Mouse (Mus musculus) stomach, postnatal 0 days (tissue): Measurements from ENCODE around the gene Clec2h. TPM values are rescaled to one million over a fixed set of nuclear protein-coding genes. Genes with fewer than 3 reads are reported as not detected.
"Not testable (repeated sequence)": the region's sequence is repeated elsewhere in the genome, so short reads cannot be mapped to it uniquely, and the experiment has no call there.

Experiments used
- ATAC-seq: fragments of 200-750 bp; cut with Nextera tagmentation; 2 replicates; pipeline ENCODE4 v1.8.0; 2017; ENCODE audit not compliant: low FRiP score, low TSS enrichment
- DNase-seq: peaks from one replicate; pipeline ENCODE4 v3.0.0-alpha.2; 2016; ENCODE audit warnings: low spot score
- H3K27ac ChIP-seq: fragments of 300-500 bp; sonication (generic); replicated peaks from 2 replicates; pipeline ENCODE4 v1.5.1; 2014; ENCODE audit warnings: mild to moderate bottlenecking, control low read depth
- H3K27me3 ChIP-seq: fragments of 300-500 bp; sonication (generic); 2 replicates; pipeline ENCODE4 v1.6.1; 2014; ENCODE audit warnings: low read length; ENCODE audit not compliant: control insufficient read depth, insufficient read depth
- H3K36me3 ChIP-seq: fragments of 300-500 bp; sonication (generic); 2 replicates; pipeline ENCODE4 v1.6.1; 2014; ENCODE audit warnings: low read length, mixed read lengths; ENCODE audit not compliant: control insufficient read depth, insufficient read depth
- H3K4me1 ChIP-seq: fragments of 300-500 bp; sonication (generic); replicated peaks from 2 replicates; pipeline ENCODE4 v1.6.1; 2014; ENCODE audit warnings: antibody characterized with exemption; ENCODE audit not compliant: control insufficient read depth, insufficient read depth
- H3K4me2 ChIP-seq: fragments of 300-500 bp; sonication (generic); replicated peaks from 2 replicates; pipeline ENCODE4 v1.6.1; 2014; ENCODE audit warnings: low read depth, mild to moderate bottlenecking, control low read depth, moderate library complexity
- H3K4me3 ChIP-seq: fragments of 300-500 bp; sonication (generic); 2 replicates; pipeline ENCODE4 v1.5.1; 2014; ENCODE audit warnings: low read depth, low read length, control low read depth
- H3K9ac ChIP-seq: fragments of 300-500 bp; sonication (generic); 2 replicates; pipeline ENCODE4 v1.6.1; 2014; ENCODE audit warnings: mild to moderate bottlenecking, low read length, control low read depth, mixed read lengths
- H3K9me3 ChIP-seq: fragments of 300-500 bp; sonication (generic); 2 replicates; pipeline ENCODE4 v1.6.1; 2016; ENCODE audit warnings: low read length; ENCODE audit not compliant: control insufficient read depth
- CTCF ChIP-seq: IDR thresholded peaks from 2 replicates; pipeline ENCODE4 v1.5.1; 2016; ENCODE audit warnings: antibody characterized with exemption, low read depth, mild to moderate bottlenecking, moderate library complexity
- EP300 ChIP-seq: optimal IDR thresholded peaks from 2 replicates; pipeline ENCODE3; 2016; ENCODE audit warnings: antibody characterized with exemption
- WGBS: fragments of 180-500 bp; shearing (Covaris S2); extraction: QIAGEN DNeasy Blood & Tissue Kit; methylation state at CpG from one replicate; pipeline ENCODE4 v1.1.7; 2014; 5-methylcytosine and 5-hydroxymethylcytosine counted together
- polyA plus RNA-seq: library from polyadenylated mRNA; unstranded; fragments of >200 nt; fragmentation: Nextera tagmentation; extraction: Ambion mirVana; gene quantifications from 2 replicates; pipeline ENCODE4 v1.2.1, GENCODE M21; 2015

Clec2h gene
- polyA plus RNA-seq, 1 experiment from 2014 or later: 0.12 TPM

DNA sequence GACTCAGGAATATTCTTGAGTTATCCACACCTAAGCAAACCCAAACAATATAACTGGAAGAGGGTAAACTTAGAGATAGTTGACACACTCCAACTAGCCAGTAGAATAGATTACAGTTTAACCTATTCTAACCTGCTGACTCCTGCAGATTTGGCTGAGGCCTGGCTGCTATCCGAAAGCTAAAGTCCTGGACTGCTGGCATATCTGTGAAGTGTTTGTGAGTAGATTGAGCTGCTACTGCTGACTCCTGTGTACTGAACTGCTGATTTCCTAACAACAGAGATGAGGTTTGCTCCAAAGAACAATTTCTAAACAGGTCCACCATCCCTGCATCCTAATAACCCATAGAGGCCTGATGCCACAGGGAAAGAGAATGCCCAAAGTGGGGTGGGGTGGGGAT is 12.0 kb upstream of the Clec2h start:
- no peak overlapping the region for H3K27ac ChIP-seq
- no peak for ATAC-seq
- 48% methylated on average over 1 of the region's 1 CpGs for whole genome bisulfite sequencing
- H3K4me3 ChIP-seq: no peak overlapping the region
- H3K4me2 ChIP-seq: no peak overlapping the region
- TF ChIP-seq EP300 (no peak), CTCF (no peak)
- no peak for DNase-seq
- H3K27me3 ChIP-seq: no peaks in the 10 kb centered on the region
- no peaks in the 10 kb centered on the region for H3K36me3 ChIP-seq
- no peak overlapping the region for H3K9ac ChIP-seq
- H3K4me1 ChIP-seq: no peaks in the 10 kb centered on the region
- H3K9me3 ChIP-seq: no peaks in the 10 kb centered on the region

- H3K9me3 ChIP-seq, H3K4me3 ChIP-seq, H3K4me2 ChIP-seq, H3K27me3 ChIP-seq, H3K27ac ChIP-seq, H3K9ac ChIP-seq, H3K4me1 ChIP-seq, DNase-seq, H3K36me3 ChIP-seq: not testable (repeated sequence)
- WGBS: 66% methylated on average over 4 of the region's 7 CpGs
- peak; percentile 38; the same call in 1 of the 2 replicates for ATAC-seq
Measured at GRCm38 (mm10) chr6:128650827-128651226, 11.4 kb upstream of the Clec2h start.

DNA sequence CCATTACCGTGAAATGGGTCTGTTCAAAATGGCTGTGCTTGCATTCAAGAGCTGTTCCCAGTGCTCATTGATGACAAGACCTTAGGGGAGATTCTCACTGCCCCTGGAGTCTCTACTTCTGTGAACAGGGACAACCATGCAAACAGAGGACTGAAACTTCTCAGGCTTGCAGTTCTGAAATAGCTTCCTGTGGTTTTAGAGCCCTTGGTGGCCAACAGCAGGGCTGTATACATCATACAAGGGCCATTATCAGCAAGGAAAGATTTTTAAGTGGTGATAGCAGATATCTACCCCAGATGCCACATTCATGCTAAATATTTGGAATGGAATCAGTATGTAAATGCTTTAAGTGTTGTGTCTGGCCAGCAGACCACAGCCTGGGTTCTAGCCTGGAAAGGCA is 9.2 kb upstream of the Clec2h start:
- Histone ChIP-seq H3K27ac (no peak overlapping the region), H3K4me1 (no peaks in the 10 kb centered on the region), H3K9ac (no peak overlapping the region), H3K4me3 (no peak overlapping the region), H3K27me3 (no peaks in the 10 kb centered on the region), H3K36me3 (no peaks in the 10 kb centered on the region), H3K4me2 (no peak overlapping the region), H3K9me3 (no peaks in the 10 kb centered on the region)
- WGBS: 97% methylated on average over 1 of the region's 1 CpGs
- ATAC-seq (no peak), DNase-seq (no peak)
- no peak for TF ChIP-seq CTCF
- TF ChIP-seq EP300: no peak

- H3K9ac ChIP-seq: no peak overlapping the region
- no peaks in the 10 kb centered on the region for H3K9me3 ChIP-seq
- no peaks in the 10 kb centered on the region for H3K4me1 ChIP-seq
- H3K27ac ChIP-seq: no peak overlapping the region
- WGBS: 89% methylated on average over 1 of the region's 1 CpGs
- no peak for ATAC-seq
- no peak overlapping the region for H3K4me3 ChIP-seq
- no peaks in the 10 kb centered on the region for H3K36me3 ChIP-seq
- no peak overlapping the region for H3K4me2 ChIP-seq
- H3K27me3 ChIP-seq: no peaks in the 10 kb centered on the region
- no peak for DNase-seq
- TF ChIP-seq CTCF (no peak), EP300 (no peak)
Measured at GRCm38 (mm10) chr6:128661249-128661648, 936 bp upstream of the Clec2h start.

DNA sequence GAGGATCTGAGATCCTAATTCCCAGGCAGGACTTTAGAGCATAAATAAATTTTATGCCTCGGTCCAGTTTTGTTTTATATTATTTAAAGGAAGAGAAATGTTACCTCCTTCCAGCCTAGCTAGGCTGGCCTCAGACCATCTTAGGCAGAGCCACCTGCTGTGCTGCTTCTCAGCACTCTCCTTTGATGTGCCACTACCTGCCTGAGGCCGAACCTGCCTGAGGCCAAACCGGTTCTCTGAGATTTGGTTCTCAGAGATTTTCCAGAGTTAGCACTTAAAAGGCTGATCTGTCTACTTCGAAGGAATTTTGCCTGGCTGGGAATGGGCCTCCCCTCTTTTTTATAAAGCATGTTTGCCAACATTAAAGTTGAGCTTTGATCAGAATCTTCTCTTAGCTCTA is 7.8 kb downstream of the Clec2h start:
- no peaks in the 10 kb centered on the region for H3K9me3 ChIP-seq
- no peak overlapping the region for H3K4me2 ChIP-seq
- TF ChIP-seq CTCF (no peak), EP300 (no peak)
- DNase-seq (no peak), ATAC-seq (no peak)
- no peaks in the 10 kb centered on the region for H3K36me3 ChIP-seq
- H3K4me3 ChIP-seq: no peak overlapping the region
- WGBS: 42% methylated on average over 4 of the region's 4 CpGs
- no peak overlapping the region for H3K9ac ChIP-seq
- no peak overlapping the region for H3K27ac ChIP-seq
- H3K4me1 ChIP-seq: no peaks in the 10 kb centered on the region
- H3K27me3 ChIP-seq: no peaks in the 10 kb centered on the region

GRCm38 (mm10) chr6:128679574-128679973 is 17.4 kb downstream of the Clec2h start:
- TF ChIP-seq CTCF (no peak), EP300 (no peak)
- no peaks in the 10 kb centered on the region for H3K9me3 ChIP-seq

More at GRCm38 (mm10) chr6:128679574-128679973, 17.4 kb downstream of the Clec2h start:
- Histone ChIP-seq H3K4me1 (no peaks in the 10 kb centered on the region), H3K9ac (no peak overlapping the region), H3K4me2 (no peak overlapping the region), H3K36me3 (no peaks in the 10 kb centered on the region), H3K27me3 (no peaks in the 10 kb centered on the region), H3K4me3 (no peak overlapping the region), H3K27ac (no peak overlapping the region)
- no peak for DNase-seq
- ATAC-seq: no peak
